12 mouse cellular contexts compared by ENCODE assay signal in the genomic region with DNA sequence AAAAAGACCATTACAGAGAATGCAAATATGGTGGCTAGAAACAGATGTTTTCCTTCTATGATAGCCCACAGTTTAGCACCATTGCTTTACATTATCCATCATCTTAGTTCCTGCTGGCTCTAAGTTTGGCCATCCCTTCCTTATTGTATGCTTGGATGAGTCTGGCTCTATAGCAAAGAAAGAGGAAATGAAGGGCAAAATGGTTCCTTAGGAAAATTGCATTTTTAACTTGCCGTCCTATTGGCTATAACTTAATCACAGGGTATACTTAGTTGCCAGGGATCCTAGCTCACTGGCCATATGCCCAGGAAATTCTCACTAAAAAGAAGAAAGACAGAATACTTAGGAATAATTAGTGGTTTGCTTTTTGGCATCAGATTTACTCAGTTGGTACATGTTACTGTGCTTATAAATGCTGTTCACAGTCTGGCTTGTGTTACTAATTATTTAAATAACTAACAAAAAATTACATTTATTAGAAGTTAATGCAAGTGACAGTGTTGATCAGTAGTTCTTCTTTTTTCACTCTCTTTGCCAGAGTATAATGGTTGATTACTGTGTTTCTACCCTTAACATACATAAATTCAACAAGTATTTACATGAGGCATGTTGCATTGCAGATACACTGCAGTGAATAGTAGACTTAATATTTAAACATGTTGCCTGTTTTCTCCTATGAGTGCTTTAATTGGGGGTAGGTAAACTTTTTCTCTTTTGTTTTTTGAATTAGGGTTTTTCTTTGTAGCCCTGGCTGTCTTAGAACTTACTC. TPM values are rescaled to one million over a fixed set of nuclear protein-coding genes. Genes with fewer than 3 reads are reported as not detected.
DNase-seq lines count a peak whose midpoint lies in the region; ATAC-seq lines count a peak whose summit lies in the region.
"Had no signal": no experiment of that assay in that cellular context is flagged by ENCODE, and none has a peak within 500 bp of the region (broad histone marks: within the 10 kb centered on the region; RNA-seq: fewer than 3 reads in every experiment).

No protein-coding gene starts in this region.

- H3K9me3 ChIP-seq in hindbrain, embryonic 15.5 days = no peaks in the 10 kb centered on the region
- no peaks in the 10 kb centered on the region for H3K9me3 ChIP-seq in hindbrain, embryonic 13.5 days
- H3K9me3 ChIP-seq in neural tube, embryonic 15.5 days (replicated peaks) = no peaks in the 10 kb centered on the region
- H3K9me3 ChIP-seq in forebrain, embryonic 14.5 days (replicated peaks; ENCODE audit: control insufficient read depth, low read length) = no peaks in the 10 kb centered on the region

- H3K36me3 ChIP-seq in hindbrain, embryonic 15.5 days = no peaks in the 10 kb centered on the region
- H3K36me3 ChIP-seq in hindbrain, embryonic 13.5 days = no peaks in the 10 kb centered on the region
- H3K36me3 ChIP-seq in neural tube, embryonic 15.5 days = no peaks in the 10 kb centered on the region
- no peaks in the 10 kb centered on the region for H3K36me3 ChIP-seq in forebrain, embryonic 14.5 days (ENCODE audit: control insufficient read depth, insufficient read depth, low read length)

- peak; percentile 66; the same call in 1 of the 2 replicates for ATAC-seq in hindbrain, embryonic 15.5 days (ENCODE audit: low FRiP score, low read depth)
- ATAC-seq in hindbrain, embryonic 13.5 days (ENCODE audit: low FRiP score) = no peak
- ATAC-seq in neural tube, embryonic 15.5 days (ENCODE audit: low FRiP score) = no peak
- peak; percentile 96 for ATAC-seq in forebrain, embryonic 14.5 days
- no peak for ATAC-seq in erythroid progenitor cell, adult 5-6 weeks (replicated peaks; ENCODE audit: low FRiP score, poor library complexity, severe bottlenecking)
- ATAC-seq: liver, postnatal 0 days had no signal

- 57% methylated on average over 1 of the region's 1 CpGs for WGBS in hindbrain, embryonic 15.5 days
- 67% methylated on average over 1 of the region's 1 CpGs for WGBS in hindbrain, embryonic 13.5 days
- 56% methylated on average over 1 of the region's 1 CpGs for WGBS in neural tube, embryonic 15.5 days
- WGBS in forebrain, embryonic 14.5 days = 9% methylated on average over 1 of the region's 1 CpGs

- no peak overlapping the region; the same call in 1 of the 2 replicates for H3K27ac ChIP-seq in hindbrain, embryonic 15.5 days (replicated peaks)
- no peak overlapping the region for H3K27ac ChIP-seq in hindbrain, embryonic 13.5 days
- 0 out of 2 replicates have a peak overlapping the region, but pooled peaks have one; percentile 28 for H3K27ac ChIP-seq in neural tube, embryonic 15.5 days (replicated peaks)
- 0 out of 2 replicates have a peak overlapping the region, but pooled peaks have one; percentile 44 for H3K27ac ChIP-seq in forebrain, embryonic 14.5 days (ENCODE audit: low read depth, low read length)

- intact Hi-C loops in left cerebral cortex, postnatal 4 days (cut with DNase I) = no loop called here

- H3K4me1 ChIP-seq in hindbrain, embryonic 15.5 days (replicated peaks) = 0 out of 2 replicates have a peak, but pooled peaks cover 3% of the 10 kb centered on the region
- no peaks in the 10 kb centered on the region; the same call in 1 of the 2 replicates for H3K4me1 ChIP-seq in hindbrain, embryonic 13.5 days (replicated peaks)
- H3K4me1 ChIP-seq in neural tube, embryonic 15.5 days = 0 out of 2 replicates have a peak, but pooled peaks cover 3% of the 10 kb centered on the region
- peaks cover 6% of the 10 kb centered on the region for H3K4me1 ChIP-seq in forebrain, embryonic 14.5 days (ENCODE audit: control insufficient read depth, insufficient read depth, low read length)

- no peak overlapping the region for H3K4me2 ChIP-seq in hindbrain, embryonic 15.5 days
- H3K4me2 ChIP-seq in hindbrain, embryonic 13.5 days = no peak overlapping the region
- no peak overlapping the region for H3K4me2 ChIP-seq in neural tube, embryonic 15.5 days
- H3K4me2 ChIP-seq in forebrain, embryonic 14.5 days (ENCODE audit: low read length) = no peak overlapping the region

- no peak overlapping the region for H3K9ac ChIP-seq in hindbrain, embryonic 15.5 days
- no peak overlapping the region for H3K9ac ChIP-seq in hindbrain, embryonic 13.5 days
- H3K9ac ChIP-seq in neural tube, embryonic 15.5 days (replicated peaks) = no peak overlapping the region
- H3K9ac ChIP-seq in forebrain, embryonic 14.5 days (ENCODE audit: low read length) = no peak overlapping the region
- H3K9ac ChIP-seq: liver, postnatal 0 days had no signal

- no peaks in the 10 kb centered on the region for H3K27me3 ChIP-seq in hindbrain, embryonic 15.5 days
- no peaks in the 10 kb centered on the region for H3K27me3 ChIP-seq in hindbrain, embryonic 13.5 days
- no peaks in the 10 kb centered on the region for H3K27me3 ChIP-seq in neural tube, embryonic 15.5 days (replicated peaks)
- no peaks in the 10 kb centered on the region for H3K27me3 ChIP-seq in forebrain, embryonic 14.5 days (replicated peaks; ENCODE audit: control insufficient read depth, insufficient read depth, low read length)

- no peak overlapping the region for H3K4me3 ChIP-seq in hindbrain, embryonic 15.5 days
- H3K4me3 ChIP-seq in hindbrain, embryonic 13.5 days = no peak overlapping the region
- no peak overlapping the region for H3K4me3 ChIP-seq in neural tube, embryonic 15.5 days (replicated peaks)
- H3K4me3 ChIP-seq in forebrain, embryonic 14.5 days (ENCODE audit: low read depth, low read length) = no peak overlapping the region
- H3K4me3 ChIP-seq: erythroblast, embryonic 14.5 days had no signal

- DNase-seq in neural tube, embryonic 10.5 days (ENCODE audit: extremely low spot score, low spot score) = no peak
- DNase-seq in forebrain, embryonic 14.5 days (ENCODE audit: low spot score) = peak; percentile 96
- peak; percentile 25 for DNase-seq in left cerebral cortex, postnatal 4 days
- no peak for DNase-seq in kidney, postnatal 4 days
- DNase-seq: kidney, adult 9 months; liver, postnatal 0 days; thymus, postnatal 36 days had no signal

RNA-seq across cellular contexts. Expression of gene Phtf1, which starts 22.9 kb away (rescaled TPM):
- polyA plus RNA-seq in hindbrain, embryonic 15.5 days (2015; fragmentation: Nextera tagmentation; extraction: Ambion mirVana) = 25.8 and 28.7 TPM in 2 replicates
- polyA plus RNA-seq in hindbrain, embryonic 13.5 days (2015; fragmentation: Nextera tagmentation; extraction: Ambion mirVana) = 27.9 and 30.0 TPM in 2 replicates
- 21.8 and 22.8 TPM in 2 replicates for polyA plus RNA-seq in neural tube, embryonic 15.5 days (2015; fragmentation: Nextera tagmentation; extraction: Ambion mirVana)
- polyA plus RNA-seq in forebrain, embryonic 14.5 days (2014; fragmentation: Nextera tagmentation; extraction: Ambion mirVana) = 30.9 and 35.3 TPM in 2 replicates
- 10 to 100 TPM; 30.6 to 35.2 TPM for total RNA-seq in left cerebral cortex, postnatal 4 days (2021)
- 3.4 and 13.3 TPM in 2 replicates for total RNA-seq in erythroid progenitor cell, adult 5-6 weeks (2015; ENCODE audit: low replicate concordance)
- 5.6 and 20.7 TPM in 2 replicates for total RNA-seq in erythroid progenitor cell, adult 5-6 weeks (2017; ENCODE audit: low replicate concordance)

RNA-seq across cellular contexts. Expression of gene Rsbn1, which starts 31.1 kb away (rescaled TPM):
- polyA plus RNA-seq in hindbrain, embryonic 15.5 days (2015; fragmentation: Nextera tagmentation; extraction: Ambion mirVana) = 19.5 and 20.2 TPM in 2 replicates
- polyA plus RNA-seq in hindbrain, embryonic 13.5 days (2015; fragmentation: Nextera tagmentation; extraction: Ambion mirVana) = 21.3 and 24.4 TPM in 2 replicates
- 17.3 and 18.7 TPM in 2 replicates for polyA plus RNA-seq in neural tube, embryonic 15.5 days (2015; fragmentation: Nextera tagmentation; extraction: Ambion mirVana)
- 19.0 and 23.7 TPM in 2 replicates for polyA plus RNA-seq in forebrain, embryonic 14.5 days (2014; fragmentation: Nextera tagmentation; extraction: Ambion mirVana)
- total RNA-seq in left cerebral cortex, postnatal 4 days (2021) = 10 to 100 TPM; 27.0 to 29.2 TPM
- 27.4 and 38.6 TPM in 2 replicates for total RNA-seq in erythroid progenitor cell, adult 5-6 weeks (2015; ENCODE audit: low replicate concordance)
- total RNA-seq in erythroid progenitor cell, adult 5-6 weeks (2017; ENCODE audit: low replicate concordance) = 35.8 and 36.2 TPM in 2 replicates

Comparison
In these comparisons a context has a peak if more than half of its experiments do, and no peak if none do; other contexts are left out.
1. ATAC-seq: peak in hindbrain, embryonic 15.5 days (single experiment) and forebrain, embryonic 14.5 days (single experiment); none in hindbrain, embryonic 13.5 days (single experiment), neural tube, embryonic 15.5 days (single experiment) and erythroid progenitor cell, adult 5-6 weeks (single experiment).
2. H3K27ac ChIP-seq: peak in neural tube, embryonic 15.5 days (single experiment) and forebrain, embryonic 14.5 days (single experiment); none in hindbrain, embryonic 15.5 days (single experiment) and hindbrain, embryonic 13.5 days (single experiment).
3. DNase-seq: peak in forebrain, embryonic 14.5 days (single experiment) and left cerebral cortex, postnatal 4 days (single experiment); none in neural tube, embryonic 10.5 days (single experiment) and kidney, postnatal 4 days (0 of 2).